8 mouse cellular contexts compared by ENCODE assay signal in the genomic region with DNA sequence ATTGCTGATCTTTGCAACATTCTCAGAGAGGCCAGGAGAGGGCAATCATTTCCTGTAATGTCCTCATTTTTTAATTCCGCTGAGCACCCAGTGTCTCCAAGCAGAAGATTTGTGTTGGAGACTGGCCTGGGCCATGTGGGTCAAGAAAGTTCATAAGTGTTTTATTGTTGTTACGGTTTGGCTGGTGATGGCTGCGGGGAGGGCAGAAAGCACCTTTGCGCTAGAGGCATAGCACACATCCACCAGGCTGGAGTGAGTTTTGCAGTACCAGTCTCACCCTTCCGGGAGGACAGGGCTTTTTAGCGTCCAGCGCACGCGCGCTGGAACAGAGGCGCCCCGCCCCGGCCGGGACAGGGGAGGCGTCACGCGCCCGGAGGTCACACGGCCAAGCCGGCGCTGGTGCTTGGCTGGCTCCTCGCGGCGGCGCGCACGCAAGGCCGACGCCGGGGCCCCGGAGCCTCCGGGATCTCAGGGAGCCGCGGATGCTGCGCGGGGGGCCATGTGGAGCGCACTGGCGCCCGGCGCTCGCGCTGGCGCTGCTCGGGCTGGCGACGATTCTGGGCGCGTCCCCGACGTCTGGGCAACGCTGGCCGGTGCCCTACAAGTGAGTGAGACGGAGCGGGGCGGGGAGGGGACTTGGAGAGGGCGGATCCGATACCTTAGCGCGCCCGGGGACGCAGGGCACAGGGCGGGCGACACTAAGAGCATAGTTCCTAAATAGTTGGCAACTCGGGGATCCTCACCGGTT. TPM values are rescaled to one million over a fixed set of nuclear protein-coding genes. Genes with fewer than 3 reads are reported as not detected.
DNase-seq lines count a peak whose midpoint lies in the region; ATAC-seq and TF ChIP-seq lines count a peak whose summit lies in the region.

A gene (plus strand): TSS at position 353 of the 748 bp plus-strand sequence.

- peak within 1 kb of the TSS; percentile 74 for H3K9ac ChIP-seq in heart, embryonic 12.5 days
- peak within 1 kb of the TSS; percentile 74 for H3K9ac ChIP-seq in kidney, postnatal 0 days (ENCODE audit: low read depth, low read length)
- peak within 1 kb of the TSS; percentile 81 for H3K9ac ChIP-seq in liver, embryonic 11.5 days (ENCODE audit: low read depth, low read length)
- peak within 1 kb of the TSS; percentile 64 for H3K9ac ChIP-seq in stomach, embryonic 14.5 days (replicated peaks; ENCODE audit: low read depth, low read length)

- DNase-seq in brain, embryonic 14.5 days (ENCODE audit: low read depth) = peak; percentile 96
- DNase-seq in kidney, postnatal 0 days (ENCODE audit: low spot score) = peak; percentile 95
- DNase-seq in liver, embryonic 11.5 days (ENCODE audit: low spot score) = peak; percentile 91
- peak; percentile 95 for DNase-seq in naive thymus-derived CD4-positive, alpha-beta T cell, adult 2 months (ENCODE audit: low read depth)

- H3K4me2 ChIP-seq in heart, embryonic 12.5 days = peak within 1 kb of the TSS; percentile 94
- peak within 1 kb of the TSS; percentile 77 for H3K4me2 ChIP-seq in kidney, postnatal 0 days (ENCODE audit: low read length)
- peak within 1 kb of the TSS; percentile 94 for H3K4me2 ChIP-seq in liver, embryonic 11.5 days
- peak within 1 kb of the TSS; percentile 93 for H3K4me2 ChIP-seq in stomach, embryonic 14.5 days (replicated peaks; ENCODE audit: low read depth, low read length)

- TF ChIP-seq CTCF in C2C12 (IDR thresholded peaks at IDR 0.05; ENCODE audit: control insufficient read depth, insufficient read depth, insufficient read length) = no peak
- TF ChIP-seq CTCF in brain, embryonic 14.5 days (IDR thresholded peaks at IDR 0.05; ENCODE audit: borderline replicate concordance, extremely low read depth, insufficient read depth, insufficient read length) = peak; percentile 34; the same call in 1 of the 2 replicates
- peak; percentile 61 for TF ChIP-seq CTCF in kidney, postnatal 0 days (IDR thresholded peaks at IDR 0.05; ENCODE audit: low read depth)

- peaks cover 19% of the 10 kb centered on the region for H3K36me3 ChIP-seq in C2C12 (ENCODE audit: control insufficient read depth, insufficient read depth)
- H3K36me3 ChIP-seq in erythroblast, embryonic 14.5 days (ENCODE audit: control insufficient read depth) = peaks cover 35% of the 10 kb centered on the region
- H3K36me3 ChIP-seq in heart, embryonic 12.5 days = peaks cover 31% of the 10 kb centered on the region
- H3K36me3 ChIP-seq in kidney, postnatal 0 days (ENCODE audit: insufficient read depth, low read length) = peaks cover 17% of the 10 kb centered on the region; the same call in 1 of the 2 replicates
- peaks cover 14% of the 10 kb centered on the region for H3K36me3 ChIP-seq in liver, embryonic 11.5 days (ENCODE audit: control insufficient read depth, insufficient read depth, low read length)
- H3K36me3 ChIP-seq in stomach, embryonic 14.5 days (ENCODE audit: control insufficient read depth, insufficient read depth, low read length) = peaks cover 3% of the 10 kb centered on the region; the same call in 1 of the 2 replicates

- H3K4me1 ChIP-seq in erythroblast, embryonic 14.5 days (ENCODE audit: control insufficient read depth) = peaks cover 52% of the 10 kb centered on the region
- peaks cover 11% of the 10 kb centered on the region for H3K4me1 ChIP-seq in heart, embryonic 12.5 days (replicated peaks)
- no peaks in the 10 kb centered on the region for H3K4me1 ChIP-seq in kidney, postnatal 0 days (replicated peaks; ENCODE audit: insufficient read depth, low read length)
- H3K4me1 ChIP-seq in liver, embryonic 11.5 days (replicated peaks; ENCODE audit: control insufficient read depth, insufficient read depth, low read length) = peaks cover 6% of the 10 kb centered on the region; the same call in 1 of the 2 replicates
- 0 out of 2 replicates have a peak, but pooled peaks cover 5% of the 10 kb centered on the region for H3K4me1 ChIP-seq in stomach, embryonic 14.5 days (ENCODE audit: control insufficient read depth, insufficient read depth, low read length)

- under 1% methylated on average over 65 of the region's 65 CpGs for WGBS in heart, embryonic 12.5 days
- under 1% methylated on average over 65 of the region's 65 CpGs for WGBS in kidney, postnatal 0 days
- WGBS in liver, embryonic 11.5 days = under 1% methylated on average over 65 of the region's 65 CpGs
- under 1% methylated on average over 65 of the region's 65 CpGs for WGBS in stomach, embryonic 14.5 days

- peak; percentile 98 for ATAC-seq in heart, embryonic 12.5 days (ENCODE audit: insufficient number of reproducible peaks, low FRiP score)
- ATAC-seq in kidney, postnatal 0 days (replicated peaks; ENCODE audit: low FRiP score, low read depth) = peak; percentile 98
- ATAC-seq in liver, embryonic 11.5 days (replicated peaks; ENCODE audit: low FRiP score) = peak; percentile 97
- ATAC-seq in stomach, embryonic 14.5 days (ENCODE audit: insufficient number of reproducible peaks, insufficient read depth, low FRiP score, low read depth) = peak; percentile 97

- H3K4me3 ChIP-seq in C2C12 (ENCODE audit: insufficient read depth, poor library complexity, severe bottlenecking) = peak within 1 kb of the TSS; percentile 48
- peak within 1 kb of the TSS; percentile 68 for H3K4me3 ChIP-seq in erythroblast, embryonic 14.5 days (replicated peaks)
- peak within 1 kb of the TSS; percentile 58 for H3K4me3 ChIP-seq in heart, embryonic 12.5 days
- H3K4me3 ChIP-seq in kidney, postnatal 0 days (replicated peaks; ENCODE audit: low read depth, low read length) = peak within 1 kb of the TSS; percentile 70
- H3K4me3 ChIP-seq in liver, embryonic 11.5 days (ENCODE audit: low read depth, low read length) = peak within 1 kb of the TSS; percentile 77
- H3K4me3 ChIP-seq in stomach, embryonic 14.5 days (ENCODE audit: low read depth, low read length) = peak within 1 kb of the TSS; percentile 70

- peak within 1 kb of the TSS; percentile 85 for H3K27ac ChIP-seq in heart, embryonic 12.5 days (ENCODE audit: poor library complexity, severe bottlenecking)
- H3K27ac ChIP-seq in kidney, postnatal 0 days = peak within 1 kb of the TSS; percentile 89
- peak within 1 kb of the TSS; percentile 90 for H3K27ac ChIP-seq in liver, embryonic 11.5 days (ENCODE audit: low read depth, low read length)
- peak within 1 kb of the TSS; percentile 79 for H3K27ac ChIP-seq in stomach, embryonic 14.5 days (ENCODE audit: low read length)

- H3ac ChIP-seq in C2C12 (ENCODE audit: control insufficient read depth, insufficient read length, low read depth) = peak within 1 kb of the TSS; percentile 59

- H3K9me3 ChIP-seq in erythroblast, embryonic 14.5 days (ENCODE audit: control insufficient read depth, low read length) = no peaks in the 10 kb centered on the region
- no peaks in the 10 kb centered on the region for H3K9me3 ChIP-seq in heart, embryonic 12.5 days (replicated peaks)
- no peaks in the 10 kb centered on the region for H3K9me3 ChIP-seq in kidney, postnatal 0 days (replicated peaks; ENCODE audit: low read length)
- H3K9me3 ChIP-seq in liver, embryonic 11.5 days (ENCODE audit: control insufficient read depth, low read length) = no peaks in the 10 kb centered on the region
- H3K9me3 ChIP-seq in stomach, embryonic 14.5 days (ENCODE audit: control insufficient read depth, low read depth, low read length) = no peaks in the 10 kb centered on the region

- TF ChIP-seq POLR2A in brain, embryonic 14.5 days (IDR thresholded peaks at IDR 0.05; ENCODE audit: borderline replicate concordance, extremely low read depth, insufficient read depth, insufficient read length, poor library complexity, severe bottlenecking) = peak; percentile 64

- no peaks in the 10 kb centered on the region for H3K79me3 ChIP-seq in C2C12 (ENCODE audit: low read depth)

- H3K27me3 ChIP-seq in C2C12 (ENCODE audit: control insufficient read depth, insufficient read depth, insufficient read length) = no peaks in the 10 kb centered on the region
- no peaks in the 10 kb centered on the region for H3K27me3 ChIP-seq in erythroblast, embryonic 14.5 days (ENCODE audit: control insufficient read depth)
- no peaks in the 10 kb centered on the region for H3K27me3 ChIP-seq in heart, embryonic 12.5 days (replicated peaks)
- H3K27me3 ChIP-seq in kidney, postnatal 0 days (ENCODE audit: insufficient read depth, low read length) = no peaks in the 10 kb centered on the region
- H3K27me3 ChIP-seq in liver, embryonic 11.5 days (replicated peaks; ENCODE audit: control insufficient read depth, insufficient read depth, low read length) = no peaks in the 10 kb centered on the region
- H3K27me3 ChIP-seq in stomach, embryonic 14.5 days (ENCODE audit: control insufficient read depth, insufficient read depth, low read length) = no peaks in the 10 kb centered on the region

- peaks cover 5% of the 10 kb centered on the region for H3K79me2 ChIP-seq in C2C12 (ENCODE audit: control insufficient read depth, insufficient read depth)

TF ChIP-seq in C2C12, 6 proteins besides CTCF, POLR2A, EP300 and RAD21:
- TF ChIP-seq USF1 (IDR thresholded peaks at IDR 0.05; ENCODE audit: low read depth) (peak; percentile 61), FOSL1 (IDR thresholded peaks at IDR 0.05; ENCODE audit: insufficient read depth, low read length, poor library complexity, severe bottlenecking) (no peak)
TF ChIP-seq in C2C12: peak in this region for 1.

RNA-seq across cellular contexts. Expression of the gene that starts here (rescaled TPM):
- 15.7 TPM for polyA plus RNA-seq in C2C12 (2012; fragmentation: generic; extraction: Trizol)
- 8.6 and 9.7 TPM in 2 replicates for polyA plus RNA-seq in brain, embryonic 14.5 days (2012; rRNA removed)
- 0.40 and 0.63 TPM in 2 replicates for polyA plus RNA-seq in erythroblast, embryonic 14.5 days (2012)
- 31.0 TPM in 2 replicates for polyA plus RNA-seq in heart, embryonic 12.5 days (2016; fragmentation: Nextera tagmentation; extraction: Ambion mirVana)
- 32.7 and 36.2 TPM in 2 replicates for polyA plus RNA-seq in kidney, postnatal 0 days (2015; fragmentation: Nextera tagmentation; extraction: Ambion mirVana)
- 29.4 and 31.8 TPM in 2 replicates for polyA plus RNA-seq in liver, embryonic 11.5 days (2014; fragmentation: Nextera tagmentation; extraction: Ambion mirVana)
- 30.4 and 31.4 TPM in 2 replicates for polyA plus RNA-seq in stomach, embryonic 14.5 days (2014; fragmentation: Nextera tagmentation; extraction: Ambion mirVana)

Comparison
In these comparisons a context has a peak if more than half of its experiments do, and no peak if none do; other contexts are left out.
1. Peak in every context shown above with its lines: DNase-seq, ATAC-seq, H3K4me3 ChIP-seq and H3K27ac ChIP-seq.